Mouse (Mus musculus): ENCODE measurements at regions not wholly inside any gene's neighbourhood (a gene's known extent, or its start where the extent isn't known, plus 50 kb on each side); places are given as distances from the start of the nearest gene placed in this dataset.

DNA sequence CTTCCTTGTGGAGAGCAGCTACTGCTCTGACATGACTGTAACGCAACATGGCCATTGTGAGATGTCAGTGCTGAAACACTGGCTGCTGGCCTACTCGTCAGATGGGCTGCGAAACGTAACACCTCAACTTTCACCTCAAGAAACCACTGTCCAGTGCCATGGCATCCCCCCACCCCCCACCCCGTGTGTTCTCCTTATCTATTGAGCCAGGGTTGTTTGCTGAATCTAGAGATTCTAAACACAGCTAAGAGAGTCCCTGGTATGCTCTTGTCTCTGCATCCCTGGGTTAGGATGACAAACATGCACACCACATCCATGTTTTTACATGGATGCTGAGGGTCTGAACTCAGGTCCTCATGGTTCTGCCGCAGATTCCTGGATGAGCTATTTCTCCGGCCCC lies 134.1 kb upstream of the Slc7a14 start:
- TF ChIP-seq CTCF (conservative IDR thresholded peaks at IDR 0.05; ENCODE audit: insufficient read depth, insufficient read length, low read depth, low read length) (no peak), POLR2A (IDR thresholded peaks at IDR 0.05; ENCODE audit: low read depth, low read length) (no peak)
